Mouse (Mus musculus): ENCODE measurements around the gene Vstm5.
"Not testable (repeated sequence)": the region's sequence is repeated elsewhere in the genome, so short reads cannot be mapped to it uniquely, and the experiment has no call there.

Gene Vstm5

GRCm38 (mm10) chr9:15239042-15239925 is at the start of gene Vstm5:
Gene Vstm5 (plus strand): TSS chr9:15239045.
- DNase-seq (ENCODE audit: low spot score in 2 of 2): peak; percentile 11 to 23

- not testable (repeated sequence) for DNase-seq (ENCODE audit: low spot score in 2 of 2)
These were observed 44.0 kb upstream of the Vstm5 start for GRCm38 (mm10) chr9:15194806-15195205.

- DNase-seq (ENCODE audit: low spot score in 2 of 2): no peak
These were observed 32.2 kb upstream of the Vstm5 start for GRCm38 (mm10) chr9:15206631-15207030.

GRCm38 (mm10) chr9:15209320-15209719 is 29.5 kb upstream of the Vstm5 start:
- no peak for DNase-seq (ENCODE audit: low spot score in 2 of 2)

GRCm38 (mm10) chr9:15211876-15212275 is 27.0 kb upstream of the Vstm5 start:
- no peak for DNase-seq (ENCODE audit: low spot score in 2 of 2)

GRCm38 (mm10) chr9:15213695-15214094 is 25.1 kb upstream of the Vstm5 start:
- DNase-seq (ENCODE audit: low spot score in 2 of 2): no peak

- no peak for DNase-seq (ENCODE audit: low spot score in 2 of 2)
These were observed 13.9 kb upstream of the Vstm5 start for GRCm38 (mm10) chr9:15224912-15225311.

- DNase-seq (ENCODE audit: low spot score in 2 of 2): no peak
These were observed 6.4 kb upstream of the Vstm5 start for GRCm38 (mm10) chr9:15232445-15232844.

- no peak for DNase-seq (ENCODE audit: low spot score in 2 of 2)
These were observed 5.2 kb upstream of the Vstm5 start for GRCm38 (mm10) chr9:15233604-15234003.

GRCm38 (mm10) chr9:15235986-15236385 is 2.9 kb upstream of the Vstm5 start:
- DNase-seq (ENCODE audit: low spot score in 2 of 2): no peak

- DNase-seq (ENCODE audit: low spot score in 2 of 2): no peak
These were observed 1.1 kb upstream of the Vstm5 start for GRCm38 (mm10) chr9:15237516-15238296.

- DNase-seq (ENCODE audit: low spot score in 2 of 2): no peak
These were observed 401 bp upstream of the Vstm5 start for GRCm38 (mm10) chr9:15238297-15238990.

GRCm38 (mm10) chr9:15240006-15240405 is 1.2 kb downstream of the Vstm5 start:
- DNase-seq (ENCODE audit: low spot score in 2 of 2): no peak

GRCm38 (mm10) chr9:15240863-15241595 is 2.2 kb downstream of the Vstm5 start:
- no peak for DNase-seq (ENCODE audit: low spot score in 2 of 2)

- peak; percentile 53 to 56 for DNase-seq (ENCODE audit: low spot score in 2 of 2)
These were observed 2.7 kb downstream of the Vstm5 start for GRCm38 (mm10) chr9:15241596-15241939.

GRCm38 (mm10) chr9:15242130-15242529 is 3.3 kb downstream of the Vstm5 start:
- DNase-seq (ENCODE audit: low spot score in 2 of 2): no peak

GRCm38 (mm10) chr9:15245319-15246075 is 6.7 kb downstream of the Vstm5 start:
- DNase-seq (ENCODE audit: low spot score in 2 of 2): no peak

GRCm38 (mm10) chr9:15250376-15250775 is 11.5 kb downstream of the Vstm5 start:
- DNase-seq (ENCODE audit: low spot score in 2 of 2): no peak

- no peak for DNase-seq (ENCODE audit: low spot score in 2 of 2)
These were observed 13.4 kb downstream of the Vstm5 start for GRCm38 (mm10) chr9:15252196-15252595.

GRCm38 (mm10) chr9:15254501-15254900 is 15.7 kb downstream of the Vstm5 start:
- DNase-seq (ENCODE audit: low spot score in 2 of 2): no peak

GRCm38 (mm10) chr9:15256214-15256613 is 17.4 kb downstream of the Vstm5 start:
- no peak for DNase-seq (ENCODE audit: low spot score in 2 of 2)

Data from urinary bladder, postnatal 36 days (tissue).